Mouse (Mus musculus): ENCODE data around the gene BC052040. TPM values are rescaled to one million over a fixed set of nuclear protein-coding genes. Genes with fewer than 3 reads are reported as not detected.

The BC052040 gene
- total RNA-seq, 1 experiment: 7.9 TPM

DNA sequence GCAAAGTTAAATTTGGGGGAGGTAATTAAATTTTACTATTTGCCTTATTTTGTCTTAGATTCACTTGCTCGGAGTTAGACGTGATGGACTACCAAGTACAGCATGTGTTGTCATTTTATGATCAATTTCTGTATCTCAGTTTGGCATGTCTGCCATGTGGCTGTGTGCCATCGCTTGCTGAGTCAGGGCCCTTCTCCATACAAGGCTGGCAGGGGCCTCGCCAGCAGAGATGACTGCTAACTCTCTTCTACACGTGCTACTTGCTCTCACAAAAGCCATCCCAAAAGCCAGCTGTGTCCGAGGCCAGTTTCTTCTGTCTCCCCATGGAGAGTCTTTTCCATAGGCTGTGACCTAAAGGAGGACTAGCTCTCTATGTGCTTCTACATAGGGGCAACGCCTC is 160.5 kb downstream of the BC052040 start:
- no peak overlapping the region for H3K27ac ChIP-seq (ENCODE audit: insufficient read depth, low read depth, low read length, poor library complexity, severe bottlenecking)
- no peak overlapping the region for H3K9ac ChIP-seq (ENCODE audit: insufficient read depth, low read depth, low read length, poor library complexity, severe bottlenecking)
- no peak for DNase-seq (ENCODE audit: low read depth, low spot score)
- TF ChIP-seq MAFK (IDR thresholded peaks at IDR 0.05; ENCODE audit: insufficient read depth, low read depth, low read length): no peak
- TF ChIP-seq ZC3H11A (IDR thresholded peaks at IDR 0.05; ENCODE audit: borderline replicate concordance, low read depth, low read length): no peak
- no peak for TF ChIP-seq HCFC1 (IDR thresholded peaks at IDR 0.05; ENCODE audit: borderline replicate concordance, insufficient read depth, low read length)
- no peak for TF ChIP-seq CHD2 (IDR thresholded peaks at IDR 0.05; ENCODE audit: low read depth, low read length)
- no peak for TF ChIP-seq ZNF384 (IDR thresholded peaks at IDR 0.05; ENCODE audit: low read depth, low read length)
- H3K9me3 ChIP-seq (ENCODE audit: control insufficient read depth, insufficient read depth, low read depth, low read length): no peaks in the 10 kb centered on the region
- no peak overlapping the region for H3K4me3 ChIP-seq (ENCODE audit: insufficient read depth in 1 of 2, low read depth in 1 of 2, low read length in 2 of 2, poor library complexity in 1 of 2, severe bottlenecking in 1 of 2)
- in situ Hi-C loops (cut with MboI; ENCODE audit: low sequenced_read_pairs in 2 of 2, unreplicated experiment in 2 of 2): no loop called here
- H3K4me1 ChIP-seq (ENCODE audit: control insufficient read depth in 2 of 2, insufficient read depth in 2 of 2, low read length in 2 of 2, poor library complexity in 1 of 2): peaks cover under 1 to 8% of the 10 kb centered on the region in 2 experiments; a peak in 1 of 4 replicates
- no peaks in the 10 kb centered on the region for H3K36me3 ChIP-seq (ENCODE audit: control insufficient read depth, insufficient read depth, low read length, poor library complexity, severe bottlenecking)

DNA sequence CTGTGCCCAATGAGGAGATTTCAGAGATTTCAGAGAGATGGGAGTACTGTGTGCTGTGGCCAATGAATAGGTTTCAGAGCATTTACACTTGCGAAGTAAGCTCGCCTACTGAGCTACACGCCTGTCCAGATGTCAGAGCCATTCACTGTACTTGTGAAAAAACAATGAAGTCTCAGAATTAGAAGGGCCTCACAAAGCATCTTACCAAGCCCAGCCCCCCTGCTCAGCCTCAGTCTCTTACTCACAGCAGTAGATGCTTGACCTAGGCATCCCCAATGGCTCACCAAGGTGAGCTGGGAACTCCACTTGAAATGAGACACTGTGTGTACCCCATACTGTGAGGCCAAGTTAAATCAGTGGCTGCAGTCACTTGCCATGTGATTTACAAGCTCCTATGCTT is 166.1 kb downstream of the BC052040 start:
- peak; percentile 47 for DNase-seq (ENCODE audit: low read depth, low spot score)
- Histone ChIP-seq H3K27ac (ENCODE audit: insufficient read depth, low read depth, low read length, poor library complexity, severe bottlenecking) (no peak overlapping the region), H3K9me3 (ENCODE audit: control insufficient read depth, insufficient read depth, low read depth, low read length) (no peaks in the 10 kb centered on the region), H3K4me3 (ENCODE audit: insufficient read depth in 1 of 2, low read depth in 1 of 2, low read length in 2 of 2, poor library complexity in 1 of 2, severe bottlenecking in 1 of 2) (no peak overlapping the region), H3K36me3 (ENCODE audit: control insufficient read depth, insufficient read depth, low read length, poor library complexity, severe bottlenecking) (no peaks in the 10 kb centered on the region), H3K9ac (ENCODE audit: insufficient read depth, low read depth, low read length, poor library complexity, severe bottlenecking) (no peak overlapping the region), H3K4me1 (ENCODE audit: control insufficient read depth in 2 of 2, insufficient read depth in 2 of 2, low read length in 2 of 2, poor library complexity in 1 of 2) (peaks cover 5 to 10% of the 10 kb centered on the region in 2 experiments; a peak in 2 of 4 replicates)
- in situ Hi-C loops (cut with MboI; ENCODE audit: low sequenced_read_pairs in 2 of 2, unreplicated experiment in 2 of 2): no loop called here
- TF ChIP-seq MAFK (IDR thresholded peaks at IDR 0.05; ENCODE audit: insufficient read depth, low read depth, low read length): no peak
- TF ChIP-seq HCFC1 (IDR thresholded peaks at IDR 0.05; ENCODE audit: borderline replicate concordance, insufficient read depth, low read length): no peak
- TF ChIP-seq ZC3H11A (IDR thresholded peaks at IDR 0.05; ENCODE audit: borderline replicate concordance, low read depth, low read length): no peak
- TF ChIP-seq ZNF384 (IDR thresholded peaks at IDR 0.05; ENCODE audit: low read depth, low read length): no peak
- TF ChIP-seq CHD2 (IDR thresholded peaks at IDR 0.05; ENCODE audit: low read depth, low read length): no peak

DNA sequence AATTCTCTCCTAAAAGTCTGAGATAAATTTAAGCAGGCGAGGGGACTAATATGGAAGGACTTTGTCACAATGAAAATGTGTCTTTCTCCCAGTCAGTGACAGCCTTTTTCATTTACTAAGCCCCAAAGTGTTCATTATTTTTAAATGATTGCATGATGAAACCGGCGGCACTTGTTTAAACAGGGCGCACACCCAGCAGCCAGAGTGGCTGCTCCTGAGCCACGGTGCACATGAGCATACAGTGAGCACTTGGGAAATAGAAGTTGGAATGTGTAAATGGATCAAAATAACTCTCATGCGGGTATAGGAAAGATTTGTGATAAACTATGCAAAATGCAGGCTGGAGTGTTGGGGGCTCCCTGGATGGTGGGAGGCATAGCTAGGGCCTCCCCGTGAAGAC is 169.7 kb downstream of the BC052040 start:
- no peak for DNase-seq (ENCODE audit: low read depth, low spot score)
- H3K36me3 ChIP-seq (ENCODE audit: control insufficient read depth, insufficient read depth, low read length, poor library complexity, severe bottlenecking): no peaks in the 10 kb centered on the region
- H3K9ac ChIP-seq (ENCODE audit: insufficient read depth, low read depth, low read length, poor library complexity, severe bottlenecking): no peak overlapping the region
- TF ChIP-seq CHD2 (IDR thresholded peaks at IDR 0.05; ENCODE audit: low read depth, low read length): no peak
- no peak for TF ChIP-seq ZNF384 (IDR thresholded peaks at IDR 0.05; ENCODE audit: low read depth, low read length)
- no peak for TF ChIP-seq MAFK (IDR thresholded peaks at IDR 0.05; ENCODE audit: insufficient read depth, low read depth, low read length)
- TF ChIP-seq HCFC1 (IDR thresholded peaks at IDR 0.05; ENCODE audit: borderline replicate concordance, insufficient read depth, low read length): no peak
- in situ Hi-C loops (cut with MboI; ENCODE audit: low sequenced_read_pairs in 2 of 2, unreplicated experiment in 2 of 2): no loop called here
- no peak overlapping the region for H3K4me3 ChIP-seq (ENCODE audit: insufficient read depth in 1 of 2, low read depth in 1 of 2, low read length in 2 of 2, poor library complexity in 1 of 2, severe bottlenecking in 1 of 2)
- peaks cover 2 to 10% of the 10 kb centered on the region in 2 experiments; a peak in 2 of 4 replicates for H3K4me1 ChIP-seq (ENCODE audit: control insufficient read depth in 2 of 2, insufficient read depth in 2 of 2, low read length in 2 of 2, poor library complexity in 1 of 2)
- H3K27ac ChIP-seq (ENCODE audit: insufficient read depth, low read depth, low read length, poor library complexity, severe bottlenecking): no peak overlapping the region
- H3K9me3 ChIP-seq (ENCODE audit: control insufficient read depth, insufficient read depth, low read depth, low read length): no peaks in the 10 kb centered on the region

DNA sequence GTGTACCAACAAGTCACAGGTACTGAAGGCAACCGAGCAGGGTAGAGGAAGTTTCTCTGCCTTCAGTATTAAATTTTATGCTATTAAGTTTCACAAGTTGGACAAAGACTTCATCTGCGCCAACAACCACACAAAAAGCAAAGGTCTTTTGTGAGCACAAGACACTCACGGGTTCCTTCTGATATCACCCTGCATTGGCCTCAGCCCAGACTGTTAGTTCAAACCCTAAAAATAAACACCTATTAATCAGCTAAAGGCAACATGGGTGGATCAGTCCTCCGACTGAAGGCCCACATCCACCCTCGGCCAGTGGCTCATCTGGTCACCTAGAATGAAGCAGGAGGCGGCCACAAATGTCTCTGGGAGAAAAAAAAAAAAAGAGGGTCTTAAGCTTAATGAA is 176.2 kb downstream of the BC052040 start:
- in situ Hi-C loops (cut with MboI; ENCODE audit: low sequenced_read_pairs in 2 of 2, unreplicated experiment in 2 of 2): no loop called here
- Histone ChIP-seq H3K9me3 (ENCODE audit: control insufficient read depth, insufficient read depth, low read depth, low read length) (no peaks in the 10 kb centered on the region), H3K4me1 (ENCODE audit: control insufficient read depth in 2 of 2, insufficient read depth in 2 of 2, low read length in 2 of 2, poor library complexity in 1 of 2) (peaks cover 0 to 2% of the 10 kb centered on the region in 2 experiments; a peak in 1 of 4 replicates), H3K4me3 (ENCODE audit: insufficient read depth in 1 of 2, low read depth in 1 of 2, low read length in 2 of 2, poor library complexity in 1 of 2, severe bottlenecking in 1 of 2) (no peak overlapping the region), H3K36me3 (ENCODE audit: control insufficient read depth, insufficient read depth, low read length, poor library complexity, severe bottlenecking) (peaks cover 2% of the 10 kb centered on the region; the same call in 1 of the 2 replicates), H3K27ac (ENCODE audit: insufficient read depth, low read depth, low read length, poor library complexity, severe bottlenecking) (no peak overlapping the region), H3K9ac (ENCODE audit: insufficient read depth, low read depth, low read length, poor library complexity, severe bottlenecking) (no peak overlapping the region)
- TF ChIP-seq ZC3H11A (IDR thresholded peaks at IDR 0.05; ENCODE audit: borderline replicate concordance, low read depth, low read length) (no peak), ZNF384 (IDR thresholded peaks at IDR 0.05; ENCODE audit: low read depth, low read length) (no peak), MAFK (IDR thresholded peaks at IDR 0.05; ENCODE audit: insufficient read depth, low read depth, low read length) (no peak), CHD2 (IDR thresholded peaks at IDR 0.05; ENCODE audit: low read depth, low read length) (no peak), HCFC1 (IDR thresholded peaks at IDR 0.05; ENCODE audit: borderline replicate concordance, insufficient read depth, low read length) (no peak)
- no peak for DNase-seq (ENCODE audit: low read depth, low spot score)

- Histone ChIP-seq H3K9ac (ENCODE audit: insufficient read depth, low read depth, low read length, poor library complexity, severe bottlenecking) (no peak overlapping the region), H3K4me1 (ENCODE audit: control insufficient read depth in 2 of 2, insufficient read depth in 2 of 2, low read length in 2 of 2, poor library complexity in 1 of 2) (peaks cover 0 to 2% of the 10 kb centered on the region in 2 experiments; a peak in 1 of 4 replicates), H3K9me3 (ENCODE audit: control insufficient read depth, insufficient read depth, low read depth, low read length) (no peaks in the 10 kb centered on the region), H3K4me3 (ENCODE audit: insufficient read depth in 1 of 2, low read depth in 1 of 2, low read length in 2 of 2, poor library complexity in 1 of 2, severe bottlenecking in 1 of 2) (no peak overlapping the region), H3K36me3 (ENCODE audit: control insufficient read depth, insufficient read depth, low read length, poor library complexity, severe bottlenecking) (peaks cover 2% of the 10 kb centered on the region; the same call in 1 of the 2 replicates), H3K27ac (ENCODE audit: insufficient read depth, low read depth, low read length, poor library complexity, severe bottlenecking) (no peak overlapping the region)
- no peak for DNase-seq (ENCODE audit: low read depth, low spot score)
- in situ Hi-C loops (cut with MboI; ENCODE audit: low sequenced_read_pairs in 2 of 2, unreplicated experiment in 2 of 2): no loop called here
- TF ChIP-seq MAFK (IDR thresholded peaks at IDR 0.05; ENCODE audit: insufficient read depth, low read depth, low read length) (no peak), CHD2 (IDR thresholded peaks at IDR 0.05; ENCODE audit: low read depth, low read length) (no peak)
Observed at GRCm38 (mm10) chr2:115758542-115758941, 177.0 kb downstream of the BC052040 start.
